Mouse (Mus musculus) telencephalon, adult 2 months (tissue): Measurements from ENCODE around the gene Avpi1.
"Not testable (repeated sequence)": the region's sequence is repeated elsewhere in the genome, so short reads cannot be mapped to it uniquely, and the experiment has no call there.

Experiments used
- DNase-seq: peaks from one replicate; pipeline ENCODE4 v3.0.0-alpha.2; 2011; ENCODE audit warnings: low read depth, low spot score

Gene Avpi1

DNA sequence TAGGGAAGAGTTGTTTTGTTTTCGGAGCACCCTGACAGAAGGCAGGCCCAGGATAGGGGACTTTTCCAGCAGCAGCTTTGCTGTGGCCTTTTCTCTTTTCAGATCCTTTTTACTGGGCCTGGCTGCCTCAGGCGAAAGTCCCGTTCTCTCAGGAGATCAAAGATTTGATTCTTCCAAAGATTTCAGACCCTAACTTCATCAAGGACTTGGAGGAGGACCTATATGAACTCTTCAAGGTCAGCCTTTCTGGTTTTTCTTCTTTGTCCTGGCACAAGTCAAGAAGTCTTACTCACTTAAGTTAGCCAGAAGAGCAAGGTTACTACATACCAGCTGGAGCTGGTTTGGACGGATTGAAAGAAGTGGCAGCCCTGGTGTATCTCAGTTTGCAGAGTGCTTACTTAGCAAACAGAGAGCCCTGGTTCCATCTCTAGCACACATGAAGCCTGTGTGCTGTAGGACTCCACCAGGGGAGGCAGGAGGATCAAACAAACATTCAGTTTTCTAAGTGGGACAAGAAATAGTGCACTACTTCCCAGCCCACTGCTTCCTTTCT is 13.0 kb downstream of the Avpi1 start:
- no peak for DNase-seq

DNA sequence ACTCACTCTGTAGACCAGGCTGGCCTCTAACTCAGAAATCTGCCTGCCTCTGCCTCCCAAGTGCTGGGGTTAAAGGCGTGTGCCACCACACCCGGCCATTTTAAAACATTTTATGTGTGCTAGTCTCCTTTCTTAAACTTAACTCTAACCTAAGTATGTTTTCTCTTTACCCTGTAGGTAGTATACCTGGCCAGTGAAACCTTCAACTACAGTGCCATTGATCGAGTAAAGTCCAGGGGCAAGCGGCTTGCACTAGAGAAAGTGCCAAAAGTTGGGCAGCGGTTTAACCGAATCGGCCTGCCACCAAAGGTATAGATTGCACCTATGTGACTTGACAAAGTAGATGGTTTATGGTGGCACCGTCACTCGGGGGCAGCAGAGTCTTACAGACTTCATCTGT is 24.2 kb downstream of the Avpi1 start:
- no peak for DNase-seq

DNA sequence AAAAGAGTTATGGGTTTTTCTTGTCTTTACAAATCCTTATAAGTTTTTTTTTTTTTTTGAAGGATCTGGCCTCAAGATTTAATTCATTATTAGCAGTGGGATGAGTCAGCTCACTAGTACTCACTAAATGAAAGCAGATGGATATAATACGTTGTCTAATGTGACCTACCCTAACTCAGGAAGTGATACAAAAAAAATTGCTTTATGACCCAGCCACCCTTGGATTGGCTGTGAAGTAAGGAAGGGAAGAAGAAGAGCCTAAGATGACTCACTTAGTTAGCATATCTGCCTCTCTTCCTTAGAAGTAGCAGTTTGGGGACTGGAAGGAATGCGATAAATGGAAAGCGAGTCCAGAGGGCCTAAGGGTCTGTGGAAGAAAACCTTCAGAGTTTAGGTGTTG is 29.5 kb downstream of the Avpi1 start:
- DNase-seq, result no peak

DNA sequence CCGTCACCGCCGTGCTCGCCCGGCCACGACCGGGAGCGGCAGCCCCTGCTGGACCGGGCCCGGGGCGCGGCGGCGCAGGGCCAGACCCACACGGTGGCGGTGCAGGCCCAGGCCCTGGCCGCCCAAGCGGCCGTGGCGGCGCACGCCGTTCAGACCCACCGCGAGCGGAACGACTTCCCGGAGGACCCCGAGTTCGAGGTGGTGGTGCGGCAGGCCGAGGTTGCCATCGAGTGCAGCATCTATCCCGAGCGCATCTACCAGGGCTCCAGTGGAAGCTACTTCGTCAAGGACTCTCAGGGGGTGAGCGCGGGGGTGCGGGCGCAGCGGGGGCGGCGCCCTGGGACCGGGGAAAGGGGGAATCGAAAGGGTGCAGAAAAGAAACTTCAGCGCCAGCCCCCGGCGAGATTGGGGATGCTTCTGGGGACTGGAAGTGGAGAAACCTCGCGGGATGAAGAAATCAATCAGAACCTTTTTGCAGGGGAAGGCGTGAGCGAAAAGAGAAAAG is 38.2 kb downstream of the Avpi1 start:
- DNase-seq, result no peak

DNA sequence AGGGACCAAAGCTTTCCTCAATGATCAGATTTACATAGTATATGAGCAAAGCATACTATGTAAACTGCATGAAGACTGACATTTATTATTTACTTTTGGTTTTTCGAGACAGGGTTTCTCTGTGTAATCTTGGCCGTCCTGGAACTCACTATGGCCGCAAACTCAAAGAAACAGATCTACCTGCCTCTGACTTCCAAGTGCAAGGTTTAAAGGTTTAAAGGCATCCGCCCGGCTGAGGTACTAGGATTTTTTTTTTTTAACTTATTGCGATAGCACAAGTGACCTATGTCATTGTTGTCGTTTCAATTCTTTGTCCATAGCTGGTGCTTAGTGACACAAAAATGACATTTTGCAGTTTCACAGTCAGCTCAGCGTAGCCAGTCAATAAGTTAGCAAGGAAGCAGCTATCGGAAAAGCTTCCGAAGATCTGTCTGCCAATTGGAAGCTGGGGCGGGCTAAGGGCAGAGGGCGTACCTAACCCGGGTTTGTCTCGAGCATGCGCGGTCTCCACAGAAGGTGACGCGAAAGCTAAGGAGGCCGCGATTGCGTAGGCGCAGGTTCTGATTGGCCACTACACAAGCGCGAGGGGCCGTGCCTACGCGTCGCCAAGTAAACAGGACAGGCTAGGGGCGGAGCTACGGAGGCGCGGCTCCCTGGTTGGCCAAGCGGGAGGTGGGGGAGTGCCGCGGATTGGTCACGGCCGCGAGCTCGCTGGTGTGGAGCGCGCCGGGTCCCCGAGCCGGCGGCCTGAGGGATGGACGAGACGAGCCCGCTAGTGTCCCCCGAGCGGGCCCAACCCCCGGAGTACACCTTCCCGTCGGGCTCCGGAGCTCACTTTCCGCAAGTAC is 38.9 kb downstream of the Avpi1 start, which contains the start of gene Pi4k2a:
TSS of gene Pi4k2a (plus strand) at position 723 of the 848 bp plus-strand sequence.
- peak; percentile 100 for DNase-seq

DNA sequence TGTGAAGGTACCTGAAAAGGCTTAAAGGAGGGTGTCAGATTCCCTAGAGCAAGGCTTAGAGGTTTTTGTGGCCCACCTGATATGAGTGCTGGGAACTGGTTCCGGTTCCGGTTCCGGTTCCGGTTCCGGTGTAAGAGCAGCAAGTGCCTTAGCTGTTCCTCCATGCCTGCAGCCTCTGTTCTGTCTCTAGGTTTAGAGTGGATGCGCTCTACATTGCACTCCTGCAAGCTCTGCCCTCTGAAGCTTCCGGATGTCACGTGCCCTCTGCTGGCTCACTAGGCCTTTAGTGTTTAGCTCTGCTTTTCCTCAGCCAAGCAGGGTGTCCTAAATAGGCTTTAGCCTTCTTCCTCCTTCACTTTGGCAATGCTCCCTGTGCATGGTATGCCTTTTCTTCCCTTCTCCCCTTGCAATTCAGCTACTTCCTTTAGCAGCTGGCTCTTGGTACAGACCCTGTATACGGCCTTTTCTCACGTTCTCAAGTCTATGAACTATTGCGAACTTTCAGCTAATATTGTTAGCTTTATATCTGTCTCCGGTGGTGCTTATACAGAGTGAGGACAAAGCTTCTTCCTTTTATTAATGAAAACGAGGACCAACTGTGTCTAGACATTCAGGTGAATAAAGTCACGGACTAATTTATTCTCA is 39.6 kb downstream of the Avpi1 start:
- DNase-seq, result peak; percentile 59

DNA sequence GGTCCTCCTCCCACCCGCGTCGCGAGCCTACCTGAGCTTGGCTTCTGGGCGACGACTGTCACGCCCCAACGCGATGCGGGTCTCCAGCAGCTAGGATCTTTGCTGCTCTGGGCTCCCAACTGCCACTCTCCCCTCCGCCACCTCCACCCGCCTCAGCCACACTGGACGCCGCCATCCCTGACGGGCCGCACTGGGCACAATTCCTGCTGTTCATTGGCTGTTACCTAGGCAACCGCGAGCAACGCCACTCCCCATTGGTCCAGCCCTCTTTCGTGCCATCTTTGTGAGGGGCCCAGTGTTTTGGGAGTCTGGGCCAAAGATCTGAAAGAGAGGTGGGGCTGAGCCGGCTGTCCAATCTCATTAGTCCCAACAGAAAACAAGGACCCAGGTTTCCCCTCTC is 42.7 kb downstream of the Avpi1 start, which contains the start of gene Morn4:
TSS of gene Morn4 (minus strand) at position 192 of the 400 bp plus-strand sequence.
- peak; percentile 88 for DNase-seq

DNA sequence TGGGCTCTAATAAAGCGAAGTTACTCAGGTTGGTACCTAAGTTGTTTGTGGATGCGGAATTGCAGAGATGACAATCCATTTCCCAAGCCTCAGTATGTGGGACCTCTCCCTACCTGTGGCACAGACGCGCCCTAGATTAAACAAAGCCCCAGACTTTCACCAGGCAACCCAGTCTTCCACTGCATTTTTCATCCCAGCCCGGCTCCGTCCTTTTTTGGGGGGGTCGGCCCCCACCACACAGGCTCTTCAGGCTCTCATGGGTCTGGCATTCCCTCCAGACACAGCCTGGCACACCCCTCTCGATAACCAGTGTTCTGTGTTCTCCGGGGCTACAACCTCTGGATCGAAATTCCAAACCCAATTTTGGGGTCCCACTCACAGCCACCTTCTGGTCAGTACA is 43.2 kb downstream of the Avpi1 start:
- no peak for DNase-seq

DNA sequence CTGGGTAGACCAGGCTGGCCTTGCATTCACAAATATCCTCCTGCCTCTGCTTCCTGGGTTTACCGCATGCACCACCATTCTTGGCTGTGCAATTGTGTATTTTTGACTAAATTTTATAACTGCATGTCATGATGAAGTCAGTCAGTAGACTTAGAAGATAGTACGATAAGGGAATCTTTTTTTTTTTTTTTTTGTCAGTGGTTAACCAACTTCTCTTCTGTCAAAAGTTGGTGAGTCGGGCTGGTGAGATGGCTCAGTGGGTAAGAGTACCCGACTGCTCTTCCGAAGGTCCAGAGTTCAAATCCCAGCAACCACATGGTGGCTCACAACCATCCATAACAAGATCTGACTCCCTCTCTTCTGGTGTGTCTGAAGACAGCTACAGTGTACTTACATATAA is 47.2 kb downstream of the Avpi1 start:
- DNase-seq, result not testable (repeated sequence)

DNA sequence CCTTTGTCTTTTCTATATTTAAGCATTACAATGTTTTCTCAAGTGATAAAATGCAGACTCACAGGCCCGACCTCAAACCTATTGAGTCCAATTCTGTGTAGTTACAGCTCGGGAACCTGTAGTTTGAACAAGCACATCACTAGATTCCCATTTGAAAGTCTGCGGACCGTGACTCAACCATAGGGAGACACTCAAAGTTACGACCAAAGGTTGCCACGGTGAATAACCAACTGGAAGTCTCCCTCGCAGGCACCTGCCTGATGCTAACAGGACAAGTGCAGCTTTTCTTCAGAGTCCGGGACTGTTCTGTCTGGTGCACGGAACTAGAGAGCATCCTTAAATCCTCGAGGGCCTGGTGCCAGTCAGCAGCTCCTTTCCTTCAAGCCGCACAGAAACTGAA is 48.4 kb downstream of the Avpi1 start:
- DNase-seq, result no peak

DNA sequence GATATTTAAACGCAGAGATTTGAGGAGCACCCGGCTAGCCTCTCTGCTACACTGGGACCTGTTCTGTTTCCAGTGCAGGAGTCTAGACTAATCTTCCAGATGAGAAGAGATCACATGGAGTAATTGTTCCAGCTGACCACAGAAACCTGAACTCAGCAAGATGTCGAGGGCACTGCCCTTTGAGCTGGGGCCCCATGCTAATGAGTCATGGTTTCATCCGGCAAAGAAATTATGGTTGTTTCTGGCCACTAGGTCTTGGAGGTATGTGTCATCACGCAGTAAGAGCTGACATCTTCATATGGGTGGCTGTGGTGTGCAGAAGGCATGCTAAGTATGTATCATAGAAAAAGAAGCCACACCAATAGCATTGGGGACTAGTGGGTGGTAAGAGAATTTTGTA is 48.9 kb downstream of the Avpi1 start:
- DNase-seq, result no peak

DNA sequence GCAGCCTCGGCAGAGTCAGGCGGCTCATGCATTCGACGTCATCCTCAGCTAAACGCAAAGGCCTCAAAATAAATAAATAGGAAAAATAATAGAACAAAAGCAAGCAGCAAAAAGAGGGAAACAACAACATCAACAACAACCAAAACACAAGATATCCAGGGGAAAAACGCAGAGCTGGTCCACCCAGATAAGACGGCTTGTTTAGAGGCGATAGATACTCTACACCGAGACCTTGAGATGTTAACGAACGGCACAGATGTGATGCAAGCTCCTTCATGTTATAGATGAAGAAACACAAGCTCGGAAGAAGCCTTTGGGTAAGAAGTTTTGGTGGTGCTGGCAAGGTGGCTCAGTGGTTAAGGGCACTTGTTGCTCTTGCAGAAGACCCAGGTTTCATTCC is 49.9 kb downstream of the Avpi1 start:
- DNase-seq, result no peak

DNA sequence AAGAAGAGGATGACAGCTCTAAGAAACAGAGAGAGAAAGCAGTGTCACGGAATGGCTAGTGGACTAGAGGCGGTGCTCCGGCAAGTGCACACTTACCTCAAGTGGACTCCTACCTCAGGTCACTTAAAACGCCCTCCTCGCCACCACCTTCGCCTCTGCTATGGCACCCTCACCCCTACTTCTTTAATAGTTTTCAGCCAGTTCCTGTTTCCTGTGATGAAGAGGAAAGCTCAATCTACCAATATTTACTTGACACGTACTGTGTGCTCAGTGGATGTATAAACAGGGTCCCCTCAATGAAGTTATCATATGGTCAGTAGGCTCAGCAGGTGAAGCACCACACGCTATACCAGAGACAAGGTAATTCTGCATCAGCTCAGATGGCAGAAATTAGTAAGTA is 50.3 kb downstream of the Avpi1 start:
- DNase-seq, result no peak

DNA sequence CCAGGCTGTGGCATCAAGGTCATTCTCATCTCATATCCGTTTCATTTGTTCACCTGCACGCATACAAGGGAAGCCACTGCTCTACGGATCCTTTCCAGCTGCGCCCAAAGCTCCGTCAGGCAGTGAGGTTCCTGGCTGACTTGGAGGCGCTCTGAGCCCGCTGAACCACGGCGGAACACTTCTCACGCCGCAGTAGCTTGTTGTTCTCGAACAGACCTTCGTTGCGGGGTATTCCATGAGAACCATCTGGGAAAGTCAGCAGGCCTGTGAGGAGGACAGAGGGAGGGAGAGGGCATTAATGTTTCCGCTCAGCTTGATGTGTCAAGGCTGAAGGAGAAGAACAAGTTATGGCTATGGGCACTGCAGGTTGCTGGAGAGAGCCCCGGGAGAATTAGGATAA is 52.9 kb downstream of the Avpi1 start:
- DNase-seq, result no peak

DNA sequence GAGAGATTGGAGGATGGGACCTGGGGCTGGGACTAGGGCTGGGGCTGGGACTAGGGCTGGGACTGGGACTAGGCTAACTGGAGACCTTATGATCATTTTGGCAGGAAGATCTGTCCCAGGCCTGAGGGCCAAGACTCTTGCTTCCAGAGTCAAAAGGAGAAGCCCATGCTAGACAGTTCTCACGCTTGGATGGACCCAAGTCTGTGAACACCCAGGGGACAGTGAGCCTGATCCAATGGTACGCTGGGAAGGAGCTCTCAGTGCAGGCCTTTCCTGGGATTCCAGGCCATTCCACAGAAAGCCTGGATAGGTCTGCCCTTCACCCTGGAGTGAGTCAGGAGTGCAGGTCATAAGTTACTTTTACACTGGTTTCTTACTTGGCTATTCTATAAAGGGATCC is 53.8 kb downstream of the Avpi1 start:
- DNase-seq, result no peak
